Mouse (Mus musculus) erythroblast, embryonic 14.5 days (primary cell): Measurements from ENCODE around the gene Banf2.

Experiments used
- GATA1 ChIP-seq: IDR thresholded peaks from 2 replicates; pipeline ENCODE4 v1.6.1; 2012; ENCODE audit warnings: low read length, inconsistent platforms, mixed read lengths
- TAL1 ChIP-seq: IDR thresholded peaks from 3 replicates; pipeline ENCODE4 v1.6.1; 2012; ENCODE audit warnings: low read length, inconsistent platforms, mixed read lengths

DNA sequence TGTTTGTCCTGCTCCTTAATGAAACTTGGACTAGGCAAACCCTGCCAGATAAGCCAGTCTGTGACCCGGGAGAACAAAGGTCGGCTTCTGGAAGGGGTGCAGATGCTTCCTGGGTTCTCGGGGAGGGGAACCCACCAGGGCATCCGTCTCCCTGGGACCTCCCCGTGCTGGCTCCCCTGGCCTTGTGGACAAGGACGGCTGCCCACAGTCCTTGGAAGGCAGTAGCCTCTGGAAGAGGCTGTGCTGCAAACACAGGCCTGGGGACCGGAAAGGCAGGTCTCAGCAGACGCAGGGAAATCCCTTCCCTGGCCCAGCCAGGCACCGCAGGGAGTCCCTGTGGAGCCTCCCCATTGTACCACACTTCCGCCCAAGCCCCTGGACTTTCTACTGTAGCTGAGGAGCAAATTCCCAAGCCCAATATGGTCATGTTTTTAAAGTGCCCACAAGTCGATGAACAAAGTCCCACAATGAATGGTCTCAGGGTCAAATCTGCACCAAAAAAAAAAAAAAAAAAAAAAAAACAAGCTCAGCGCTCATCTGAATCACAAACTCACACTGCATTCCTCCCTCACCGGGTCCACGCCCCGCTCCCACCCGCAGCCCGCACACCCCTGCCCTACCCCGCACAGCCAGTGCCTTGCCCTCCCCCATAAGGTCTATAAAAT lies 53.5 kb downstream of the Banf2 start:
- TF ChIP-seq TAL1, result no peak
- TF ChIP-seq GATA1, result no peak
